In the genomic region with DNA sequence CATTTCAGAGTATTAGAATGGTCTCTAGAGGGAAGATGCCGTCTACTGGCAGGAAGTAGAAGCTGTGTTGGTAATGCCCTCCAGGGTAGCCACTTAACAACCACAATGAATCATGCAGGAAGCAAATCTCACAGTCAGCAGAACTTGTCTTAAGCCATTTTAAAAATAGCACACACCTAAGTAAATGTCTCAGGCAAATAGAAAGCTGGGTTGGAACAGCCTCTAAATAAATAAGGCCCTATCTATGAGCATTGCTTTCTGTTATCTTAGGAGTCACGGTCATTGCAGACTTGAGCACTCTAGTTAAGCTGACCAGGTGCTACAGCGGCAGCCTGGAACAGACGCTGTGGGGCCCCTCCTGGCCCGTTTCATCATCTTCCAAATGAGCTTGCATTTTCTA, we compare ENCODE assay signal across 10 mouse cellular contexts. TPM values are rescaled to one million over a fixed set of nuclear protein-coding genes. Genes with fewer than 3 reads are reported as not detected.
DNase-seq lines count a peak whose midpoint lies in the region; ATAC-seq and TF ChIP-seq lines count a peak whose summit lies in the region.
"Had no signal": no experiment of that assay in that cellular context is flagged by ENCODE, and none has a peak within 500 bp of the region (broad histone marks: within the 10 kb centered on the region; RNA-seq: fewer than 3 reads in every experiment).

No protein-coding gene starts in this region.

- H3K4me2 ChIP-seq in intestine, postnatal 0 days (replicated peaks; ENCODE audit: low read depth) = no peak overlapping the region
- no peak overlapping the region for H3K4me2 ChIP-seq in stomach, embryonic 14.5 days (replicated peaks; ENCODE audit: low read depth, low read length)
- no peak overlapping the region for H3K4me2 ChIP-seq in hindbrain, embryonic 13.5 days
- H3K4me2 ChIP-seq: limb, embryonic 15.5 days had no signal

- no peaks in the 10 kb centered on the region for H3K4me1 ChIP-seq in intestine, postnatal 0 days (replicated peaks; ENCODE audit: control insufficient read depth, insufficient read depth, low read length)
- no peaks in the 10 kb centered on the region for H3K4me1 ChIP-seq in stomach, embryonic 14.5 days (ENCODE audit: control insufficient read depth, insufficient read depth, low read length)
- H3K4me1 ChIP-seq in hindbrain, embryonic 13.5 days (replicated peaks) = peaks cover 9% of the 10 kb centered on the region
- H3K4me1 ChIP-seq: limb, embryonic 15.5 days had no signal

- TF ChIP-seq CTCF in intestine, postnatal 0 days (IDR thresholded peaks at IDR 0.05; ENCODE audit: low read depth) = peak; percentile 34; the same call in 1 of the 2 replicates

- H3K27me3 ChIP-seq in intestine, postnatal 0 days (replicated peaks; ENCODE audit: control insufficient read depth, insufficient read depth, low read length) = no peaks in the 10 kb centered on the region
- no peaks in the 10 kb centered on the region for H3K27me3 ChIP-seq in stomach, embryonic 14.5 days (ENCODE audit: control insufficient read depth, insufficient read depth, low read length)
- H3K27me3 ChIP-seq in hindbrain, embryonic 13.5 days = no peaks in the 10 kb centered on the region
- H3K27me3 ChIP-seq: limb, embryonic 15.5 days had no signal

- no peaks in the 10 kb centered on the region for H3K36me3 ChIP-seq in intestine, postnatal 0 days (ENCODE audit: control insufficient read depth, insufficient read depth)
- no peaks in the 10 kb centered on the region for H3K36me3 ChIP-seq in stomach, embryonic 14.5 days (ENCODE audit: control insufficient read depth, insufficient read depth, low read length)
- H3K36me3 ChIP-seq in hindbrain, embryonic 13.5 days = no peaks in the 10 kb centered on the region
- H3K36me3 ChIP-seq: limb, embryonic 15.5 days had no signal

- intact Hi-C loops in left cerebral cortex, postnatal 4 days (cut with DNase I) = no loop called here

- H3K27ac ChIP-seq in intestine, postnatal 0 days (ENCODE audit: low read depth, low read length) = no peak overlapping the region
- H3K27ac ChIP-seq in stomach, embryonic 14.5 days (ENCODE audit: low read length) = no peak overlapping the region
- H3K27ac ChIP-seq in hindbrain, embryonic 13.5 days = no peak overlapping the region
- H3K27ac ChIP-seq: limb, embryonic 15.5 days had no signal

- WGBS in intestine, postnatal 0 days = 23% methylated on average over 5 of the region's 5 CpGs
- WGBS in stomach, embryonic 14.5 days = 44% methylated on average over 5 of the region's 5 CpGs
- 77% methylated on average over 5 of the region's 5 CpGs for WGBS in hindbrain, embryonic 13.5 days

- no peaks in the 10 kb centered on the region for H3K9me3 ChIP-seq in intestine, postnatal 0 days (ENCODE audit: control insufficient read depth)
- H3K9me3 ChIP-seq in stomach, embryonic 14.5 days (ENCODE audit: control insufficient read depth, low read depth, low read length) = no peaks in the 10 kb centered on the region
- no peaks in the 10 kb centered on the region for H3K9me3 ChIP-seq in hindbrain, embryonic 13.5 days
- H3K9me3 ChIP-seq: limb, embryonic 15.5 days had no signal

- DNase-seq in lung, postnatal 36 days = peak; percentile 48
- DNase-seq in lung, postnatal 4 days = no peak
- no peak for DNase-seq in left cerebral cortex, postnatal 4 days
- no peak for DNase-seq in MN1 (ENCODE audit: low spot score)
- DNase-seq: adrenal gland, postnatal 10 days had no signal

- no peak overlapping the region for H3K4me3 ChIP-seq in intestine, postnatal 0 days (ENCODE audit: low read depth, low read length)
- no peak overlapping the region for H3K4me3 ChIP-seq in stomach, embryonic 14.5 days (ENCODE audit: low read depth, low read length)
- no peak overlapping the region for H3K4me3 ChIP-seq in hindbrain, embryonic 13.5 days
- H3K4me3 ChIP-seq: limb, embryonic 15.5 days had no signal

- no peak overlapping the region for H3K9ac ChIP-seq in intestine, postnatal 0 days (ENCODE audit: low read depth, low read length)
- no peak overlapping the region for H3K9ac ChIP-seq in stomach, embryonic 14.5 days (replicated peaks; ENCODE audit: low read depth, low read length)
- no peak overlapping the region for H3K9ac ChIP-seq in hindbrain, embryonic 13.5 days
- H3K9ac ChIP-seq: limb, embryonic 15.5 days had no signal

- peak; percentile 95 for ATAC-seq in activated CD4-positive, CD25-positive, alpha-beta regulatory T cell, adult 4 months
- peak; percentile 59 for ATAC-seq in intestine, postnatal 0 days
- ATAC-seq in stomach, embryonic 14.5 days (ENCODE audit: insufficient number of reproducible peaks, insufficient read depth, low FRiP score, low read depth) = peak; percentile 28; the same call in 1 of the 2 replicates
- no peak for ATAC-seq in hindbrain, embryonic 13.5 days (ENCODE audit: low FRiP score)

RNA-seq across cellular contexts. Expression of gene Eid1, which starts 5.7 kb away (rescaled TPM):
- 1 to 10 TPM; 6.4 to 9.9 TPM for polyA plus RNA-seq in activated CD4-positive, CD25-positive, alpha-beta regulatory T cell, adult 4 months (2017; shearing (Covaris generic))
- 64.3 and 67.4 TPM in 2 replicates for polyA plus RNA-seq in intestine, postnatal 0 days (2015; fragmentation: Nextera tagmentation; extraction: Ambion mirVana)
- polyA plus RNA-seq in stomach, embryonic 14.5 days (2014; fragmentation: Nextera tagmentation; extraction: Ambion mirVana) = 196 and 208 TPM in 2 replicates
- 100 to 1,000 TPM; 522 to 568 TPM for total RNA-seq in left cerebral cortex, postnatal 4 days (2021)
- 398 and 400 TPM in 2 replicates for polyA plus RNA-seq in hindbrain, embryonic 13.5 days (2015; fragmentation: Nextera tagmentation; extraction: Ambion mirVana)

RNA-seq across cellular contexts. Expression of gene Cep152, which starts 42.3 kb away (rescaled TPM):
- polyA plus RNA-seq in activated CD4-positive, CD25-positive, alpha-beta regulatory T cell, adult 4 months (2017; shearing (Covaris generic)) = 1 to 10 TPM; 5.9 to 6.8 TPM
- polyA plus RNA-seq in intestine, postnatal 0 days (2015; fragmentation: Nextera tagmentation; extraction: Ambion mirVana) = 0.98 and 1.3 TPM in 2 replicates
- polyA plus RNA-seq in stomach, embryonic 14.5 days (2014; fragmentation: Nextera tagmentation; extraction: Ambion mirVana) = 7.0 and 7.4 TPM in 2 replicates
- total RNA-seq in left cerebral cortex, postnatal 4 days (2021) = 1 to 10 TPM; 2.6 to 3.6 TPM
- 3.4 and 3.8 TPM in 2 replicates for polyA plus RNA-seq in hindbrain, embryonic 13.5 days (2015; fragmentation: Nextera tagmentation; extraction: Ambion mirVana)

RNA-seq across cellular contexts. Expression of gene Shc4, which starts 56.8 kb away (rescaled TPM):
- under 1 TPM; 0.17 to 0.50 TPM for polyA plus RNA-seq in activated CD4-positive, CD25-positive, alpha-beta regulatory T cell, adult 4 months (2017; shearing (Covaris generic))
- 0.61 and 0.65 TPM in 2 replicates for polyA plus RNA-seq in intestine, postnatal 0 days (2015; fragmentation: Nextera tagmentation; extraction: Ambion mirVana)
- 2.3 and 3.6 TPM in 2 replicates for polyA plus RNA-seq in stomach, embryonic 14.5 days (2014; fragmentation: Nextera tagmentation; extraction: Ambion mirVana)
- total RNA-seq in left cerebral cortex, postnatal 4 days (2021) = 1 to 10 TPM; 5.3 to 5.6 TPM
- 2.8 and 3.0 TPM in 2 replicates for polyA plus RNA-seq in hindbrain, embryonic 13.5 days (2015; fragmentation: Nextera tagmentation; extraction: Ambion mirVana)
